Mouse (Mus musculus): ENCODE data around the gene St6galnac5.

GRCm38 (mm10) chr3:152886749-152887148 is 95.3 kb downstream of the St6galnac5 start:
- TF ChIP-seq EP300 (IDR thresholded peaks at IDR 0.05; ENCODE audit: insufficient read depth, low read depth, low read length) = no peak
- TF ChIP-seq CTCF (IDR thresholded peaks at IDR 0.05; ENCODE audit: low read depth, low read length) = no peak
- TF ChIP-seq POLR2A (IDR thresholded peaks at IDR 0.05; ENCODE audit: insufficient read depth, low read length) = no peak

Data from ES-Bruce4 (cell line).